Mouse (Mus musculus): Measurements from ENCODE around the gene Dnah8. TPM values are rescaled to one million over a fixed set of nuclear protein-coding genes. Genes with fewer than 3 reads are reported as not detected.
A peak's percentile ranks its signal among the peaks of the same experiment; 100 is the strongest.

Dnah8 gene
- polyA plus RNA-seq, 1 experiment from 2014 or later: 6.1 TPM

- H3K4me2 ChIP-seq: no peak overlapping the region
- no peaks in the 10 kb centered on the region for H3K9me3 ChIP-seq
- no peak overlapping the region for H3K9ac ChIP-seq
- H3K27ac ChIP-seq: no peak overlapping the region
- no peak overlapping the region for H3K4me3 ChIP-seq
- ATAC-seq (ENCODE audit: borderline replicate concordance, extremely low read depth, low FRiP score, low TSS enrichment): no peak
- no peaks in the 10 kb centered on the region for H3K4me1 ChIP-seq
- no peaks in the 10 kb centered on the region for H3K27me3 ChIP-seq
- WGBS: 56% methylated on average over 6 of the region's 6 CpGs
- peaks cover 57% of the 10 kb centered on the region for H3K36me3 ChIP-seq
These were observed 29.3 kb upstream of the Dnah8 start for GRCm38 (mm10) chr17:30594846-30595245.

GRCm38 (mm10) chr17:30597786-30598185 is 26.4 kb upstream of the Dnah8 start:
- Histone ChIP-seq H3K36me3 (peaks cover 69% of the 10 kb centered on the region), H3K4me3 (no peak overlapping the region), H3K27me3 (no peaks in the 10 kb centered on the region), H3K4me1 (no peaks in the 10 kb centered on the region), H3K4me2 (no peak overlapping the region), H3K9ac (no peak overlapping the region), H3K9me3 (no peaks in the 10 kb centered on the region), H3K27ac (no peak overlapping the region)
- WGBS: 89% methylated on average over 9 of the region's 9 CpGs
- no peak for ATAC-seq (ENCODE audit: borderline replicate concordance, extremely low read depth, low FRiP score, low TSS enrichment)

GRCm38 (mm10) chr17:30598300-30598699 is 25.9 kb upstream of the Dnah8 start:
- H3K27me3 ChIP-seq: no peaks in the 10 kb centered on the region
- no peak overlapping the region for H3K4me2 ChIP-seq
- no peaks in the 10 kb centered on the region for H3K9me3 ChIP-seq
- H3K27ac ChIP-seq: no peak overlapping the region
- no peak for ATAC-seq (ENCODE audit: borderline replicate concordance, extremely low read depth, low FRiP score, low TSS enrichment)
- 82% methylated on average over 5 of the region's 5 CpGs for WGBS
- H3K4me1 ChIP-seq: no peaks in the 10 kb centered on the region
- no peak overlapping the region for H3K9ac ChIP-seq
- peaks cover 69% of the 10 kb centered on the region for H3K36me3 ChIP-seq
- H3K4me3 ChIP-seq: no peak overlapping the region

GRCm38 (mm10) chr17:30602175-30602574 is 22.0 kb upstream of the Dnah8 start:
- no peak overlapping the region for H3K9ac ChIP-seq
- H3K27me3 ChIP-seq: no peaks in the 10 kb centered on the region
- no peaks in the 10 kb centered on the region for H3K4me1 ChIP-seq
- no peaks in the 10 kb centered on the region for H3K9me3 ChIP-seq
- H3K36me3 ChIP-seq: peaks cover 45% of the 10 kb centered on the region
- no peak overlapping the region for H3K4me3 ChIP-seq
- ATAC-seq (ENCODE audit: borderline replicate concordance, extremely low read depth, low FRiP score, low TSS enrichment): no peak
- 91% methylated on average over 14 of the region's 14 CpGs for WGBS
- no peak overlapping the region for H3K27ac ChIP-seq
- H3K4me2 ChIP-seq: no peak overlapping the region

GRCm38 (mm10) chr17:30604296-30604695 is 19.9 kb upstream of the Dnah8 start:
- Histone ChIP-seq H3K9ac (no peak overlapping the region), H3K36me3 (peaks cover 26% of the 10 kb centered on the region), H3K27ac (no peak overlapping the region), H3K4me1 (peaks cover 11% of the 10 kb centered on the region), H3K27me3 (no peaks in the 10 kb centered on the region), H3K4me2 (no peak overlapping the region), H3K4me3 (no peak overlapping the region), H3K9me3 (no peaks in the 10 kb centered on the region)
- no peak for ATAC-seq (ENCODE audit: borderline replicate concordance, extremely low read depth, low FRiP score, low TSS enrichment)
- WGBS: 89% methylated on average over 6 of the region's 6 CpGs

GRCm38 (mm10) chr17:30605001-30605400 is 19.2 kb upstream of the Dnah8 start:
- Histone ChIP-seq H3K4me3 (no peak overlapping the region), H3K27me3 (no peaks in the 10 kb centered on the region), H3K9ac (no peak overlapping the region), H3K36me3 (peaks cover 22% of the 10 kb centered on the region), H3K9me3 (no peaks in the 10 kb centered on the region), H3K4me2 (no peak overlapping the region), H3K4me1 (peaks cover 14% of the 10 kb centered on the region), H3K27ac (no peak overlapping the region)
- no peak for ATAC-seq (ENCODE audit: borderline replicate concordance, extremely low read depth, low FRiP score, low TSS enrichment)
- 81% methylated on average over 5 of the region's 5 CpGs for WGBS

- Histone ChIP-seq H3K4me3 (no peak overlapping the region), H3K27me3 (no peaks in the 10 kb centered on the region), H3K9ac (no peak overlapping the region), H3K36me3 (peaks cover 19% of the 10 kb centered on the region), H3K27ac (no peak overlapping the region), H3K9me3 (no peaks in the 10 kb centered on the region), H3K4me1 (peaks cover 21% of the 10 kb centered on the region), H3K4me2 (no peak overlapping the region)
- WGBS: 95% methylated on average over 11 of the region's 11 CpGs
- ATAC-seq (ENCODE audit: borderline replicate concordance, extremely low read depth, low FRiP score, low TSS enrichment): no peak
These were observed 17.9 kb upstream of the Dnah8 start for GRCm38 (mm10) chr17:30606206-30606605.

GRCm38 (mm10) chr17:30606634-30607081 is 17.5 kb upstream of the Dnah8 start:
- no peak overlapping the region for H3K27ac ChIP-seq
- peaks cover 19% of the 10 kb centered on the region for H3K36me3 ChIP-seq
- no peak for ATAC-seq (ENCODE audit: borderline replicate concordance, extremely low read depth, low FRiP score, low TSS enrichment)
- H3K9me3 ChIP-seq: no peaks in the 10 kb centered on the region
- no peak overlapping the region for H3K4me3 ChIP-seq
- H3K9ac ChIP-seq: no peak overlapping the region
- no peaks in the 10 kb centered on the region for H3K27me3 ChIP-seq
- H3K4me2 ChIP-seq: no peak overlapping the region
- peaks cover 26% of the 10 kb centered on the region for H3K4me1 ChIP-seq
- 87% methylated on average over 8 of the region's 8 CpGs for WGBS

GRCm38 (mm10) chr17:30607330-30607729 is 16.8 kb upstream of the Dnah8 start:
- Histone ChIP-seq H3K4me3 (no peak overlapping the region), H3K9ac (no peak overlapping the region), H3K27ac (no peak overlapping the region), H3K4me2 (no peak overlapping the region), H3K4me1 (peaks cover 27% of the 10 kb centered on the region), H3K9me3 (no peaks in the 10 kb centered on the region), H3K27me3 (no peaks in the 10 kb centered on the region), H3K36me3 (peaks cover 12% of the 10 kb centered on the region)
- no peak for ATAC-seq (ENCODE audit: borderline replicate concordance, extremely low read depth, low FRiP score, low TSS enrichment)
- WGBS: 92% methylated on average over 7 of the region's 7 CpGs

- no peak for ATAC-seq (ENCODE audit: borderline replicate concordance, extremely low read depth, low FRiP score, low TSS enrichment)
- Histone ChIP-seq H3K4me2 (no peak overlapping the region), H3K9ac (no peak overlapping the region), H3K36me3 (peaks cover 6% of the 10 kb centered on the region), H3K9me3 (no peaks in the 10 kb centered on the region), H3K27ac (0 out of 2 replicates have a peak overlapping the region, but pooled peaks have one; percentile 34), H3K4me3 (no peak overlapping the region), H3K4me1 (peaks cover 30% of the 10 kb centered on the region), H3K27me3 (no peaks in the 10 kb centered on the region)
- WGBS: 65% methylated on average over 8 of the region's 8 CpGs
These were observed 16.2 kb upstream of the Dnah8 start for GRCm38 (mm10) chr17:30607909-30608495.

- peaks cover 30% of the 10 kb centered on the region for H3K4me1 ChIP-seq
- H3K27ac ChIP-seq: no peak overlapping the region
- H3K4me3 ChIP-seq: no peak overlapping the region
- H3K9me3 ChIP-seq: no peaks in the 10 kb centered on the region
- no peaks in the 10 kb centered on the region for H3K27me3 ChIP-seq
- H3K9ac ChIP-seq: no peak overlapping the region
- 78% methylated on average over 16 of the region's 16 CpGs for WGBS
- no peak overlapping the region for H3K4me2 ChIP-seq
- no peaks in the 10 kb centered on the region for H3K36me3 ChIP-seq
- ATAC-seq (ENCODE audit: borderline replicate concordance, extremely low read depth, low FRiP score, low TSS enrichment): no peak
These were observed 14.7 kb upstream of the Dnah8 start for GRCm38 (mm10) chr17:30609305-30609979.

- H3K9ac ChIP-seq: no peak overlapping the region
- WGBS: 90% methylated on average over 5 of the region's 5 CpGs
- H3K4me2 ChIP-seq: no peak overlapping the region
- no peaks in the 10 kb centered on the region for H3K27me3 ChIP-seq
- H3K36me3 ChIP-seq: no peaks in the 10 kb centered on the region
- H3K9me3 ChIP-seq: no peaks in the 10 kb centered on the region
- H3K4me1 ChIP-seq: peaks cover 30% of the 10 kb centered on the region
- no peak for ATAC-seq (ENCODE audit: borderline replicate concordance, extremely low read depth, low FRiP score, low TSS enrichment)
- H3K27ac ChIP-seq: no peak overlapping the region
- no peak overlapping the region for H3K4me3 ChIP-seq
These were observed 14.2 kb upstream of the Dnah8 start for GRCm38 (mm10) chr17:30609980-30610307.
